Comparison of ENCODE assay signal across 9 mouse cellular contexts in genomic region chr5:67426011-67426410, GRCm38 (mm10). TPM values are rescaled to one million over a fixed set of nuclear protein-coding genes. Genes with fewer than 3 reads are reported as not detected.
A peak's percentile ranks its signal among the peaks of the same experiment; 100 is the strongest.
DNase-seq lines count a peak whose midpoint lies in the region; ATAC-seq lines count a peak whose summit lies in the region.
"Had no signal": no experiment of that assay in that cellular context is flagged by ENCODE, and none has a peak within 500 bp of the region (broad histone marks: within the 10 kb centered on the region; RNA-seq: fewer than 3 reads in every experiment).

No protein-coding gene starts in this region.

- WGBS in heart, embryonic 15.5 days, result 25% methylated on average over 5 of the region's 5 CpGs
- WGBS in hindbrain, embryonic 13.5 days, result 14% methylated on average over 5 of the region's 5 CpGs
- WGBS in midbrain, embryonic 13.5 days, result 18% methylated on average over 5 of the region's 5 CpGs

- peaks cover 30% of the 10 kb centered on the region for H3K4me1 ChIP-seq in heart, embryonic 15.5 days (replicated peaks)
- H3K4me1 ChIP-seq in hindbrain, embryonic 13.5 days (replicated peaks), result peaks cover 44% of the 10 kb centered on the region
- peaks cover 46% of the 10 kb centered on the region for H3K4me1 ChIP-seq in midbrain, embryonic 13.5 days (replicated peaks)

- no peaks in the 10 kb centered on the region for H3K36me3 ChIP-seq in heart, embryonic 15.5 days
- no peaks in the 10 kb centered on the region for H3K36me3 ChIP-seq in hindbrain, embryonic 13.5 days
- no peaks in the 10 kb centered on the region for H3K36me3 ChIP-seq in midbrain, embryonic 13.5 days

- DNase-seq in heart, postnatal 36 days, result no peak
- peak; percentile 39 for DNase-seq in ZHBTc4 (ENCODE audit: low read depth, low spot score)
- no peak for DNase-seq in thymus, postnatal 4 days
- DNase-seq in kidney, postnatal 25 days, result no peak
- DNase-seq: kidney, adult 9 months had no signal

- peak overlapping the region; percentile 80 for H3K9ac ChIP-seq in heart, embryonic 15.5 days
- peak overlapping the region; percentile 87 for H3K9ac ChIP-seq in hindbrain, embryonic 13.5 days
- H3K9ac ChIP-seq in midbrain, embryonic 13.5 days (replicated peaks), result peak overlapping the region; percentile 79

- peak overlapping the region; percentile 88 for H3K4me2 ChIP-seq in heart, embryonic 15.5 days
- H3K4me2 ChIP-seq in hindbrain, embryonic 13.5 days, result peak overlapping the region; percentile 69
- peak overlapping the region; percentile 78 for H3K4me2 ChIP-seq in midbrain, embryonic 13.5 days (replicated peaks)

- peak overlapping the region; percentile 83 for H3K4me3 ChIP-seq in heart, embryonic 15.5 days
- H3K4me3 ChIP-seq in hindbrain, embryonic 13.5 days, result peak overlapping the region; percentile 76
- H3K4me3 ChIP-seq in midbrain, embryonic 13.5 days (replicated peaks), result peak overlapping the region; percentile 77

- intact Hi-C loops in heart, postnatal 36 days (cut with DNase I), result no loop called here

- no peak overlapping the region; the same call in 1 of the 2 replicates for H3K27ac ChIP-seq in heart, embryonic 15.5 days
- H3K27ac ChIP-seq in hindbrain, embryonic 13.5 days, result 0 out of 2 replicates have a peak overlapping the region, but pooled peaks have one; percentile 18
- no peak overlapping the region for H3K27ac ChIP-seq in midbrain, embryonic 13.5 days

- no peaks in the 10 kb centered on the region for H3K27me3 ChIP-seq in heart, embryonic 15.5 days
- peaks cover 8% of the 10 kb centered on the region; the same call in 1 of the 2 replicates for H3K27me3 ChIP-seq in hindbrain, embryonic 13.5 days
- H3K27me3 ChIP-seq in midbrain, embryonic 13.5 days, result peaks cover 23% of the 10 kb centered on the region

- ATAC-seq in heart, embryonic 15.5 days (replicated peaks; ENCODE audit: insufficient number of reproducible peaks, insufficient read depth, low FRiP score, low read depth), result no peak
- no peak for ATAC-seq in hindbrain, embryonic 13.5 days (ENCODE audit: low FRiP score)
- no peak for ATAC-seq in midbrain, embryonic 13.5 days
- ATAC-seq in inflammation-experienced regulatory T-cells, adult 6 months, result no peak

- H3K9me3 ChIP-seq in heart, embryonic 15.5 days (replicated peaks), result no peaks in the 10 kb centered on the region
- no peaks in the 10 kb centered on the region for H3K9me3 ChIP-seq in hindbrain, embryonic 13.5 days
- H3K9me3 ChIP-seq in midbrain, embryonic 13.5 days, result no peaks in the 10 kb centered on the region

RNA-seq across cellular contexts. Expression of gene Bend4, which starts 2.1 kb away (rescaled TPM):
- 11.9 and 12.2 TPM in 2 replicates for polyA plus RNA-seq in heart, embryonic 15.5 days (2015; fragmentation: Nextera tagmentation; extraction: Ambion mirVana)
- 1 to 10 TPM; 1.6 to 3.3 TPM for total RNA-seq in heart, postnatal 36 days (2021)
- polyA plus RNA-seq in hindbrain, embryonic 13.5 days (2015; fragmentation: Nextera tagmentation; extraction: Ambion mirVana), result 12.2 and 12.6 TPM in 2 replicates
- polyA plus RNA-seq in midbrain, embryonic 13.5 days (2015; fragmentation: Nextera tagmentation; extraction: Ambion mirVana), result 10.3 and 10.6 TPM in 2 replicates
- under 1 TPM in 2 of 3 experiments, not detected in 1; 0.17 to 0.49 TPM for polyA plus RNA-seq in inflammation-experienced regulatory T-cells, adult 6 months (2017; shearing (Covaris generic))
